Mouse (Mus musculus): ENCODE measurements at regions not wholly inside any gene's neighbourhood (a gene's known extent, or its start where the extent isn't known, plus 50 kb on each side); places are given as distances from the start of the nearest gene placed in this dataset.

GRCm38 (mm10) chr5:46442600-46443248 is 585.3 kb upstream of the Lcorl start:
- WGBS, result 85% methylated on average over 6 of the region's 6 CpGs
- no peak for DNase-seq
- no peak for TF ChIP-seq CTCF (conservative IDR thresholded peaks at IDR 0.05; ENCODE audit: insufficient read depth, insufficient read length, low read depth, low read length)
- no peak for TF ChIP-seq POLR2A (IDR thresholded peaks at IDR 0.05; ENCODE audit: low read depth, low read length)
- Histone ChIP-seq H3K4me1 (ENCODE audit: control insufficient read depth, insufficient read depth, low read length) (no peaks in the 10 kb centered on the region), H3K4me3 (ENCODE audit: insufficient read depth, low read depth, low read length) (no peak overlapping the region), H3K36me3 (ENCODE audit: control insufficient read depth, insufficient read depth, low read length) (no peaks in the 10 kb centered on the region), H3K27ac (ENCODE audit: insufficient read depth, low read depth, low read length) (no peak overlapping the region), H3K27me3 (replicated peaks; ENCODE audit: control insufficient read depth, insufficient read depth, low read length) (no peaks in the 10 kb centered on the region)

GRCm38 (mm10) chr5:46441716-46442115 is 584.3 kb upstream of the Lcorl start:
- Histone ChIP-seq H3K27ac (ENCODE audit: insufficient read depth, low read depth, low read length) (no peak overlapping the region), H3K27me3 (replicated peaks; ENCODE audit: control insufficient read depth, insufficient read depth, low read length) (no peaks in the 10 kb centered on the region), H3K4me1 (ENCODE audit: control insufficient read depth, insufficient read depth, low read length) (no peaks in the 10 kb centered on the region), H3K36me3 (ENCODE audit: control insufficient read depth, insufficient read depth, low read length) (no peaks in the 10 kb centered on the region), H3K4me3 (ENCODE audit: insufficient read depth, low read depth, low read length) (no peak overlapping the region)
- DNase-seq, result peak; percentile 22
- no peak for TF ChIP-seq POLR2A (IDR thresholded peaks at IDR 0.05; ENCODE audit: low read depth, low read length)
- no peak for TF ChIP-seq CTCF (conservative IDR thresholded peaks at IDR 0.05; ENCODE audit: insufficient read depth, insufficient read length, low read depth, low read length)

GRCm38 (mm10) chr5:46431644-46432367 is 574.4 kb upstream of the Lcorl start:
- whole genome bisulfite sequencing, result 26% methylated on average over 3 of the region's 3 CpGs
- Histone ChIP-seq H3K27me3 (replicated peaks; ENCODE audit: control insufficient read depth, insufficient read depth, low read length) (no peaks in the 10 kb centered on the region), H3K4me1 (ENCODE audit: control insufficient read depth, insufficient read depth, low read length) (no peaks in the 10 kb centered on the region), H3K36me3 (ENCODE audit: control insufficient read depth, insufficient read depth, low read length) (no peaks in the 10 kb centered on the region), H3K4me3 (ENCODE audit: insufficient read depth, low read depth, low read length) (no peak overlapping the region), H3K27ac (ENCODE audit: insufficient read depth, low read depth, low read length) (peak overlapping the region; percentile 68)
- DNase-seq, result peak; percentile 32
- TF ChIP-seq CTCF (conservative IDR thresholded peaks at IDR 0.05; ENCODE audit: insufficient read depth, insufficient read length, low read depth, low read length) (no peak), POLR2A (IDR thresholded peaks at IDR 0.05; ENCODE audit: low read depth, low read length) (no peak)

GRCm38 (mm10) chr5:46422738-46423137 is 565.3 kb upstream of the Lcorl start:
- 82% methylated on average over 3 of the region's 3 CpGs for WGBS
- Histone ChIP-seq H3K27me3 (replicated peaks; ENCODE audit: control insufficient read depth, insufficient read depth, low read length) (no peaks in the 10 kb centered on the region), H3K4me3 (ENCODE audit: insufficient read depth, low read depth, low read length) (no peak overlapping the region), H3K4me1 (ENCODE audit: control insufficient read depth, insufficient read depth, low read length) (no peaks in the 10 kb centered on the region), H3K36me3 (ENCODE audit: control insufficient read depth, insufficient read depth, low read length) (no peaks in the 10 kb centered on the region), H3K27ac (ENCODE audit: insufficient read depth, low read depth, low read length) (no peak overlapping the region)
- TF ChIP-seq CTCF (conservative IDR thresholded peaks at IDR 0.05; ENCODE audit: insufficient read depth, insufficient read length, low read depth, low read length) (no peak), POLR2A (IDR thresholded peaks at IDR 0.05; ENCODE audit: low read depth, low read length) (no peak)
- no peak for DNase-seq

- TF ChIP-seq POLR2A (IDR thresholded peaks at IDR 0.05; ENCODE audit: low read depth, low read length), result no peak
- no peaks in the 10 kb centered on the region for H3K4me1 ChIP-seq (ENCODE audit: control insufficient read depth, insufficient read depth, low read length)
- 83% methylated on average over 2 of the region's 2 CpGs for WGBS
- H3K4me3 ChIP-seq (ENCODE audit: insufficient read depth, low read depth, low read length), result no peak overlapping the region
- no peaks in the 10 kb centered on the region for H3K27me3 ChIP-seq (replicated peaks; ENCODE audit: control insufficient read depth, insufficient read depth, low read length)
- no peak for DNase-seq
- no peaks in the 10 kb centered on the region for H3K36me3 ChIP-seq (ENCODE audit: control insufficient read depth, insufficient read depth, low read length)
- no peak overlapping the region for H3K27ac ChIP-seq (ENCODE audit: insufficient read depth, low read depth, low read length)
Observed at GRCm38 (mm10) chr5:46406969-46407368, 549.6 kb upstream of the Lcorl start.

GRCm38 (mm10) chr5:46406404-46406803 is 549.0 kb upstream of the Lcorl start:
- 21% methylated on average over 3 of the region's 3 CpGs for WGBS
- DNase-seq, result no peak
- TF ChIP-seq POLR2A (IDR thresholded peaks at IDR 0.05; ENCODE audit: low read depth, low read length) (no peak), CTCF (conservative IDR thresholded peaks at IDR 0.05; ENCODE audit: insufficient read depth, insufficient read length, low read depth, low read length) (peak; percentile 31; the same call in 1 of the 2 replicates)
- H3K4me1 ChIP-seq (ENCODE audit: control insufficient read depth, insufficient read depth, low read length), result no peaks in the 10 kb centered on the region
- H3K27ac ChIP-seq (ENCODE audit: insufficient read depth, low read depth, low read length), result no peak overlapping the region
- no peak overlapping the region for H3K4me3 ChIP-seq (ENCODE audit: insufficient read depth, low read depth, low read length)
- no peaks in the 10 kb centered on the region for H3K36me3 ChIP-seq (ENCODE audit: control insufficient read depth, insufficient read depth, low read length)
- H3K27me3 ChIP-seq (replicated peaks; ENCODE audit: control insufficient read depth, insufficient read depth, low read length), result no peaks in the 10 kb centered on the region

GRCm38 (mm10) chr5:46386591-46386990 is 529.2 kb upstream of the Lcorl start:
- H3K4me1 ChIP-seq (ENCODE audit: control insufficient read depth, insufficient read depth, low read length), result no peaks in the 10 kb centered on the region
- no peak overlapping the region for H3K4me3 ChIP-seq (ENCODE audit: insufficient read depth, low read depth, low read length)
- H3K27ac ChIP-seq (ENCODE audit: insufficient read depth, low read depth, low read length), result no peak overlapping the region
- H3K27me3 ChIP-seq (replicated peaks; ENCODE audit: control insufficient read depth, insufficient read depth, low read length), result no peaks in the 10 kb centered on the region
- no peak for TF ChIP-seq POLR2A (IDR thresholded peaks at IDR 0.05; ENCODE audit: low read depth, low read length)
- TF ChIP-seq CTCF (conservative IDR thresholded peaks at IDR 0.05; ENCODE audit: insufficient read depth, insufficient read length, low read depth, low read length), result no peak
- 53% methylated on average over 2 of the region's 2 CpGs for WGBS
- no peaks in the 10 kb centered on the region for H3K36me3 ChIP-seq (ENCODE audit: control insufficient read depth, insufficient read depth, low read length)
- peak; percentile 3 for DNase-seq
